In genomic region chr19:53059344-53060111, GRCm38 (mm10) we compare ENCODE assay signal across 17 mouse cellular contexts. TPM values are rescaled to one million over a fixed set of nuclear protein-coding genes. Genes with fewer than 3 reads are reported as not detected.
DNase-seq lines count a peak whose midpoint lies in the region; ATAC-seq and TF ChIP-seq lines count a peak whose summit lies in the region.
"Had no signal": no experiment of that assay in that cellular context is flagged by ENCODE, and none has a peak within 500 bp of the region (broad histone marks: within the 10 kb centered on the region; RNA-seq: fewer than 3 reads in every experiment).

No protein-coding gene starts in this region.

- no peak for DNase-seq in kidney, adult 11 months
- DNase-seq in MEL-GATA-1-ER (ENCODE audit: extremely low read depth, low read depth): peak; percentile 49
- DNase-seq in spleen, postnatal 4 days (ENCODE audit: low spot score in 2 of 2): no peak
- no peak for DNase-seq in hindbrain, embryonic 14.5 days (ENCODE audit: low spot score)
- DNase-seq in cerebellum, adult 2 months: no peak
- DNase-seq: adrenal gland, adult 8-10 months; cerebellum, postnatal 14 days; kidney, adult 9 months; left cerebral cortex, postnatal 4 days; lung, postnatal 10 days; midbrain, embryonic 14.5 days; thymus, postnatal 4 days had no signal

- H3K4me3 ChIP-seq in kidney, embryonic 15.5 days (replicated peaks): no peak overlapping the region
- no peak overlapping the region for H3K4me3 ChIP-seq in intestine, embryonic 16.5 days (ENCODE audit: low read length)
- H3K4me3 ChIP-seq in hindbrain, embryonic 14.5 days (replicated peaks; ENCODE audit: low read length): no peak overlapping the region
- H3K4me3 ChIP-seq in cerebellum, adult 2 months (replicated peaks; ENCODE audit: insufficient read depth, low read depth, low read length): no peak overlapping the region
- H3K4me3 ChIP-seq: layer of hippocampus, adult 2 months; neural tube, embryonic 13.5 days had no signal

- WGBS in kidney, embryonic 15.5 days: 87% methylated on average over 16 of the region's 16 CpGs
- WGBS in intestine, embryonic 16.5 days: 86% methylated on average over 16 of the region's 16 CpGs
- WGBS in hindbrain, embryonic 14.5 days: 90% methylated on average over 16 of the region's 16 CpGs
- WGBS in cerebellum, adult 2 months: 92% methylated on average over 16 of the region's 16 CpGs

- peaks cover 11% of the 10 kb centered on the region; the same call in 1 of the 2 replicates for H3K4me1 ChIP-seq in kidney, embryonic 15.5 days
- H3K4me1 ChIP-seq in intestine, embryonic 16.5 days (ENCODE audit: control insufficient read depth, insufficient read depth, low read length): peaks cover 9% of the 10 kb centered on the region
- no peaks in the 10 kb centered on the region for H3K4me1 ChIP-seq in hindbrain, embryonic 14.5 days (replicated peaks; ENCODE audit: control insufficient read depth, insufficient read depth, low read length)
- no peaks in the 10 kb centered on the region for H3K4me1 ChIP-seq in cerebellum, adult 2 months (ENCODE audit: control insufficient read depth, insufficient read depth, low read length)
- H3K4me1 ChIP-seq: neural tube, embryonic 13.5 days had no signal

- H3K27ac ChIP-seq in kidney, embryonic 15.5 days: peak overlapping the region; percentile 37; the same call in 1 of the 2 replicates
- peak overlapping the region; percentile 73 for H3K27ac ChIP-seq in intestine, embryonic 16.5 days (ENCODE audit: low read length)
- H3K27ac ChIP-seq in hindbrain, embryonic 14.5 days: no peak overlapping the region
- H3K27ac ChIP-seq in cerebellum, adult 2 months (ENCODE audit: insufficient read depth, low read length): no peak overlapping the region
- H3K27ac ChIP-seq: layer of hippocampus, adult 2 months; neural tube, embryonic 13.5 days had no signal

- no peak overlapping the region for H3K4me2 ChIP-seq in kidney, embryonic 15.5 days
- no peak overlapping the region for H3K4me2 ChIP-seq in intestine, embryonic 16.5 days (ENCODE audit: low read depth, low read length)
- no peak overlapping the region for H3K4me2 ChIP-seq in hindbrain, embryonic 14.5 days (replicated peaks)
- H3K4me2 ChIP-seq: neural tube, embryonic 13.5 days had no signal

- H3K27me3 ChIP-seq in kidney, embryonic 15.5 days: no peaks in the 10 kb centered on the region
- no peaks in the 10 kb centered on the region for H3K27me3 ChIP-seq in intestine, embryonic 16.5 days (replicated peaks; ENCODE audit: control insufficient read depth, insufficient read depth, low read length)
- no peaks in the 10 kb centered on the region for H3K27me3 ChIP-seq in hindbrain, embryonic 14.5 days (ENCODE audit: control insufficient read depth, insufficient read depth, low read length)
- no peaks in the 10 kb centered on the region for H3K27me3 ChIP-seq in cerebellum, adult 2 months (ENCODE audit: control insufficient read depth, insufficient read depth, low read length)
- H3K27me3 ChIP-seq: neural tube, embryonic 13.5 days had no signal

- no peak overlapping the region for H3K9ac ChIP-seq in kidney, embryonic 15.5 days
- no peak overlapping the region for H3K9ac ChIP-seq in intestine, embryonic 16.5 days (ENCODE audit: low read depth, low read length)
- no peak overlapping the region for H3K9ac ChIP-seq in hindbrain, embryonic 14.5 days
- H3K9ac ChIP-seq: neural tube, embryonic 13.5 days had no signal

- H3K9me3 ChIP-seq in kidney, embryonic 15.5 days (replicated peaks): no peaks in the 10 kb centered on the region
- no peaks in the 10 kb centered on the region for H3K9me3 ChIP-seq in intestine, embryonic 16.5 days (ENCODE audit: control insufficient read depth, low read length)
- no peaks in the 10 kb centered on the region for H3K9me3 ChIP-seq in hindbrain, embryonic 14.5 days (ENCODE audit: control insufficient read depth, low read length)
- H3K9me3 ChIP-seq: neural tube, embryonic 13.5 days had no signal

- TF ChIP-seq CTCF in cerebellum, adult 2 months (IDR thresholded peaks at IDR 0.05; ENCODE audit: borderline replicate concordance, insufficient read depth, low read depth, low read length): no peak

- no peak for TF ChIP-seq POLR2A in cerebellum, adult 2 months (IDR thresholded peaks at IDR 0.05; ENCODE audit: borderline replicate concordance, insufficient read depth, low read length)

- H3K36me3 ChIP-seq in kidney, embryonic 15.5 days: no peaks in the 10 kb centered on the region
- no peaks in the 10 kb centered on the region for H3K36me3 ChIP-seq in intestine, embryonic 16.5 days (ENCODE audit: control insufficient read depth, insufficient read depth, low read length)
- H3K36me3 ChIP-seq in hindbrain, embryonic 14.5 days (replicated peaks; ENCODE audit: control insufficient read depth, insufficient read depth): no peaks in the 10 kb centered on the region
- H3K36me3 ChIP-seq: neural tube, embryonic 13.5 days had no signal

- ATAC-seq in kidney, embryonic 15.5 days (replicated peaks; ENCODE audit: low FRiP score): no peak
- ATAC-seq in intestine, embryonic 16.5 days: peak; percentile 39
- ATAC-seq in megakaryocyte-erythroid progenitor cell, adult 5-6 weeks (replicated peaks; ENCODE audit: low FRiP score, low TSS enrichment, poor library complexity, severe bottlenecking): peak; percentile 83
- no peak for ATAC-seq in hindbrain, embryonic 14.5 days (ENCODE audit: low FRiP score)

RNA-seq across cellular contexts. Expression of gene Xpnpep1, which starts 19.5 kb away (rescaled TPM):
- 148 and 168 TPM in 2 replicates for polyA plus RNA-seq in kidney, embryonic 15.5 days (2015; fragmentation: Nextera tagmentation; extraction: Ambion mirVana)
- 231 and 264 TPM in 2 replicates for polyA plus RNA-seq in intestine, embryonic 16.5 days (2015; fragmentation: Nextera tagmentation; extraction: Ambion mirVana)
- total RNA-seq in megakaryocyte-erythroid progenitor cell, adult 5-6 weeks (2014; fragmentation: Nextera tagmentation): 103 and 128 TPM in 2 replicates
- total RNA-seq in megakaryocyte-erythroid progenitor cell, adult 5-6 weeks (2017): 73.6 and 186 TPM in 2 replicates
- 135 and 141 TPM in 2 replicates for polyA plus RNA-seq in hindbrain, embryonic 14.5 days (2014; fragmentation: Nextera tagmentation; extraction: Ambion mirVana)
- polyA plus RNA-seq in cerebellum, adult 2 months (2012; rRNA removed): 58.8 and 60.5 TPM in 2 replicates

Comparison
In these comparisons a context has a peak if more than half of its experiments do, and no peak if none do; other contexts are left out.
1. ATAC-seq: peak in intestine, embryonic 16.5 days (single experiment) and megakaryocyte-erythroid progenitor cell, adult 5-6 weeks (single experiment); none in kidney, embryonic 15.5 days (single experiment) and hindbrain, embryonic 14.5 days (single experiment).
2. H3K27ac ChIP-seq: peak in kidney, embryonic 15.5 days (single experiment) and intestine, embryonic 16.5 days (single experiment); none in hindbrain, embryonic 14.5 days (single experiment) and cerebellum, adult 2 months (single experiment).